Mouse (Mus musculus) thymus, postnatal 0 days (tissue): ENCODE results near the gene Luc7l3. TPM values are rescaled to one million over a fixed set of nuclear protein-coding genes. Genes with fewer than 3 reads are reported as not detected.

Experiments used
- DNase-seq: peaks from one replicate; pipeline ENCODE4 v3.0.0-alpha.2; 2015; ENCODE audit warnings: low spot score
- polyA plus RNA-seq: library from polyadenylated mRNA; unstranded; fragments of >200 nt; fragmentation: Nextera tagmentation; extraction: Ambion mirVana; gene quantifications from 2 replicates; pipeline ENCODE4 v1.2.1, GENCODE M21; 2015

Luc7l3 gene
- polyA plus RNA-seq = 124 and 132 TPM in 2 replicates

- DNase-seq = peak; percentile 96
Measured at GRCm38 (mm10) chr11:94321931-94322400, at the start of gene Luc7l3. Luc7l3 (minus strand) TSS chr11:94321988.

DNA sequence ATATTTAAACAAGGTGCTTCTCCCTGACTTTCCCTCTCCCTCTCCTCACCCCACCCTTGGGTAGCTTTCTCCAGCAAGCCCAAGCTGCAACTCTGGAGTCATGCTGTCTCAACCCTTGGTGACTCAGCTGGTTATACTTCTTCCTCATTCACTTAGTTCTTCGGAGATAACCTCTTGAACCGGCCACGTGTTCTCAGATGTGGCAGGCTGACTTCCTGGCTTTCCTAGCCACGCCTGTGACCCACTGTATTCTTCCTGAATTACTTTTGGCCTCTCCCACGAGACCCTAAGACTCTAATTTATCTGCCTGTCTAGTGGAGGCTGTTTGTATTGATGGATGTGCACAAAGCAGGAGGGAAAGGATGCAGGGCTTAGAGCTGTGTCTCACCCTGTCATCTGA lies 49.0 kb upstream of the Luc7l3 start:
- DNase-seq = peak; percentile 63

GRCm38 (mm10) chr11:94369981-94370380 lies 48.2 kb upstream of the Luc7l3 start:
- DNase-seq = no peak

- no peak for DNase-seq
Measured at GRCm38 (mm10) chr11:94365340-94365739, 43.6 kb upstream of the Luc7l3 start.

DNA sequence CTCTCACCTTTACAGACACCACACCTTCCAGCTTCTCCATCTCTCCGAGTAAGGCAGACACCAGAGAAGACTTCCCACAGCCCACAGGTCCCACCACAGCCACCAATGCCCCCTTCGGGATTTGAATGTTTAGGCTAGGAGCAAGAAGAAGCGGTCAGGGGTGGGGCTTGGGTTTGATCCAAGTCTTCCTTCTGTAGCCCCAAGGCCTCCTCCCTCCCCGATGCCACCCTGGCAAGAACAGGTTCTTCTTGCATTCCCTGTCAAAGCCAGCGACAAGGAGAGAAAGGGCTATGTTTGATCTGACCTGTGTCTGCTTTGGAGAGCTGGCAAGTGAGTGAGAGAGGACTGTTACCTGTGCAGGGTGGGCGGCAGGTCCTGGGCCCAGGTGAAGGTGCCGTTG lies 41.9 kb upstream of the Luc7l3 start:
- DNase-seq = no peak

- no peak for DNase-seq
Measured at GRCm38 (mm10) chr11:94362101-94362500, 40.3 kb upstream of the Luc7l3 start.

DNA sequence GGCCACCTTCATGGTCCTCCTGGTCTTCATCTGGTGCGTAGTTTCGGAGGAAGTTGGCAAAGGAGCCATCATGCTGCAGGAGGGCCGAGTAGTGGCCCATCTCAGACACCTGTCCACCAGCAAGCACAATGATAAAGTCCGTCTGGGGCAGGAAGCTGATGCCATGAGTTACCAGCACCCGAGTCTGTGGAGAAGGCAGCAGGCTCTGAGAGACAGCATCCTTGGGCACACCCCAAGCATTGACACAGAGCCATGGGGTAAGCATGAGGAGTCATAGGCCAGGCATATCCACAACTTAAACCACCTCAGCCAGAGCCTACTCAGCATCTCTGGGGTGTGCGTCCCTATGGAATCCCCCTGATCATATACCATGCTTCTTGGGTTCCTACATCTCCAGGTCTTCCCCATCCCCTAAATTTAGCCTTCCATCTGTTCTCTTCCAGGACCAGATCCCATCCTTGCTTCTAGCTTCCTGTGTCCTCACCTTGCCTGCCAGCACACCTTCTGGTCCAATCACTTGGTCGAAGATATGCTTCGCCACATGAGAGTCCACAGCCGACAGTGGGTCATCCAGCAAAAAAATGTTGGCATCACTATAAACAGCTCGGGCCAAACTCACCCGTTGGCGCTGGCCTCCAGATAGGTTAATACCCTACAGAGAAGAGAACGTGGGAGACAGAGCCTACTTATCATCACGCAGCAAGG lies 39.5 kb upstream of the Luc7l3 start:
- DNase-seq = no peak

DNA sequence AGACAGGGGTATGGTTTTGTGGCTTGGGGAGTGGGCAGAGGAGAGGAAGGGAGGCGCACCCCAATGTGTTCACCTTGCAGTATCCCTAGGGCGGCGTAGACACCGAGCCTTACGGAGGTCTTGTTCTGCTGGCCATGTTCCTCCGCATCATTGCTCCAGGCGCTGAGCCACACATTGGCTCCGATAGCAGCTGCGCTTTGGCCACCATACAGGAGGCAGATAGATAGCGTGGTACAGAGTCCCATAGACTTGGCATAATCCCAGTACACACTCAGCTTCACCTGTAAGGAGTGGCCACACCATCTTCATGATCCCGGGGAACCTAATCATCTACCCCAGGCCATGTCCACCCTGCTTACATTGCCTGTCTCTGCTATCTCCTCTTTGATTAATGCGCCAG lies 37.4 kb upstream of the Luc7l3 start:
- no peak for DNase-seq

- no peak for DNase-seq
Measured at GRCm38 (mm10) chr11:94355521-94356217, 33.9 kb upstream of the Luc7l3 start.

DNA sequence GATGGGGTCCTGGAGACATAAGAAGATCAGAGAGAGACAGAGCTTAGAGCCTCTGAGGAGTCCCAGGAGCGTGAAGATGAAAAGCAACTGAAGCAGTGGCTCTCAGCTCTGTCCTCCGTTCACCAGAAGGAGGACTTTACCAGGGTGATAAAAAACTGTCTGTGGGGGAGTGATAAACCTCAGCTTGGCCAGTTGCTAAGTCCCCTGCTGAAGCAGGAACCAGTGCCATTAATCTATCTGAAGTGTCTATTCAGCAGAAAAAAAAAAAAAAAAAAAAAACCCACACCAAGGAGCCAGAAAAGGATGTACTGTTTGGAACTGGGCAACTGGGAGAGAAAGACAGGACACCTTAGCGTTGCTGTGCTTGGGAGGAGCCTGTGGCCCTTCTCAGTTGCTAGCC lies 29.3 kb upstream of the Luc7l3 start:
- DNase-seq = no peak

GRCm38 (mm10) chr11:94350337-94350736 lies 28.5 kb upstream of the Luc7l3 start:
- no peak for DNase-seq

GRCm38 (mm10) chr11:94349839-94350238 lies 28.1 kb upstream of the Luc7l3 start:
- DNase-seq = no peak

GRCm38 (mm10) chr11:94347063-94347575 lies 25.3 kb upstream of the Luc7l3 start:
- no peak for DNase-seq

DNA sequence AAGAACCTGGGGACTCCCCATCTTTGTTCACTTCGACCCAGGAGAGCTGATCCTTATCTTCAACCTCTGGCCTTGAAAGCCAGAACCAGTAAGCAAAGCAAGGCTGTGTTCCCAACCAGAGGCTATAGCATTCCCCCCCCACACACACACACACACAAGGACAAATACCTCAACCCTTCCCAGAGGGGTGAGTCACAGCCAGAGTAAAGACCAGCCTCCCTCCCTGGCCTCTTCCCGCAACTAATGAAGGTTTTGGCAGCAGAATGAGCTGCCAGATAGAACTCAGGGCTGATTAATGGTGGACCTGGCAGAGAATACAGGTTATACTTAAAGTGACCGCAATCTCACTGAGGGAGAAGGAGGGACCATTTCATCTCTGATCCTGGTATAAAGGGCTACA lies 24.8 kb upstream of the Luc7l3 start:
- no peak for DNase-seq

DNA sequence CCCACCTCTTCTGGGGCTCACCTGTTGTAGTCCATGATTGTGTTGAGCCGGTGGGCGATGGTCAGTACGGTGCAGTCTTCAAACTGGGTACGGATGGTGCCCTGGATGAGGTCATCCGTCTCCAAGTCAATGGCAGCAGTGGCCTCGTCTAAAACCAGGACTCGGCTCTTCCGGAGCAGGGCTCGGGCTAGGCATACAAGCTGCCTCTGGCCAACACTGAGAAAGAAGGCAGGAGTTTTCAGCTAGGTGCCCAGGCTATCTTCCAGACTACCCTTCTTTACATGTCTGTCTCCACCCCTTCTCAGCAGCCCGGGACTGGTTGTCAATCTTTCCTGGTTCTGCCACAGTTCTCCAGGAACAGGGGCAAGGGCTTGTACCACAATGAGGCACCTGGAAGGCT lies 24.1 kb upstream of the Luc7l3 start:
- no peak for DNase-seq

GRCm38 (mm10) chr11:94344470-94344869 lies 22.7 kb upstream of the Luc7l3 start:
- no peak for DNase-seq

- peak; percentile 81 for DNase-seq
Measured at GRCm38 (mm10) chr11:94343955-94344358, 22.2 kb upstream of the Luc7l3 start.

DNA sequence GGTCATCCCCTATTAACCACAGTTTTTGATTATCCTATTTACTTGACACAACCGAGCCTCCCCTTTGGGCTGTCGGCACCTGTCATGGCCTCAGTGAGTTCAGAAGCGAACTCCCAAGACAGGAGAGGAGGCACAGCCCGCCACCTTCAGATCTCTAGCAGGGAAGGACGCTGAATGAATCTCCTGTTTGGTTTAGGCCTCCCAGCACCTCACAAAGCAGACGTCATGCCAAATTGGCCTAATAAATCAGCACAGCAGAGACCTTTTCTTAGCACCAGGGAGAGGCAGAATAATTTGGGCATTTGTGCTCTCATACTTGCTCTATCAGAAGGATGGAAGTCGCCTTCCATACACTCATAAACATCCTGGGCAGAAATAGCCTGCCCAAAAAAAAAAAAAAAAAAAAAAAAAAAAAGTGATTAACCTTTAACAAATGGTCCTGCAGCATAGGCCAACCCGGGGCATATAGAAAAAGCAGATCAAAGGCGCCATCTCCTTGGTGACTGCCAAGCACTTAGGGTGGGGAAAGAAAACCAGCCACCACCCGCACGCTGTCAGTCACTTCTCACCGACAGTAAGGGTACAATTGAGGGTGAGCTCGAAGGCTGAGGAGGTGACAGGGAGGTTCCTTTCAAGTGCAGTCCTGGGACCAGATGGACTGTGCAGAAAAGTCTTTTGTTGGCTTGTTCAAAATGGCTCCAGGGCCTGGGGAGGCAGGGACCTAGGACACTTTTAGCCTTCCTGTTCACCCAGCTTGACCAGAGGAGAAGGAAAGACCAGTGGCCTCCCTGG lies 20.5 kb upstream of the Luc7l3 start:
- DNase-seq = no peak

DNA sequence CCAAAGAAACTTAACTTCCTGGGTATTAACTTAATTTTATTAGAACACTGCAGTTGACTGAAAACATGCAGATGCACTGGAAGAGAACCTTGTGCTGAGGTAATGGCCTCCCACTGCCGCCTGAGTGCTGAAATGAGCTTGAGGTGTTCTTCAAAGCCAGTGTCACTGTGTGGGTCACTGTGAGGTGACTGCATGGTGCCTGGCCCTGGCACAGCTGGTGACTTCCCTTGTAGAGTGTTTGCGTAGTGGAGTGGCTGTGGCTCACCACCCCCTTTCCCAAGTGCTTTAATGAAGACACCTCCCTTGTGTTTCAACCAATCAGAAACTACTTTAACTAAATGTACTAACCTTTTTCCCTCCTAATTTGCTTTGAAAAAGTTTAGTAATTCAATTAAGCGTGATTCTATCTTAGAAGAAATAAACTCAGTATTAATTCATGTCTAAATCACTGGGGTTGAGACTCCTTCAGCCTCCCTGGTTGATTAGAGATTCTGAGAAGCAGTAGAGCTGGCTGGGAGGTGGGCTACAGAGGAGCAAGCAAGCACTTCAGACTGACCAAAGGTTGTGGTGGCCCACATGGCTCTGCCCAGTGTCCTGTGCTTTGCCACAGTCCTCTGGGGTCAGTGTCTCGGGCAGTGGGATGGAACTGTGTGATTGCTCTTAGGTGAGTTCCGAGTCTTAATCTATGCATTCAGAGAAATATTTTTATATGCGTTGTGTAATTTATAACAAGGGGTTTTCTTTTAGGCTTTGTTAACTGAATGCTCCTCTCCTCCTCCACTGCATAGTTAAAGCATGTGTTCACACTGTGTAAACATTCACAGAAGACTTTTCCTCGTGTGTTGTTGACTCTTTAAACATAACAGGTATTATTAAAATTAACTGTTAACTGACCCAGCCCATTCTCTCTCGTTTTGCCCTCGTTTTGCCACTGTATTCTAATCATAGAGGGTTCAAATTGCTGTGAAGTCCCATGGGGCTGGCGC lies 19.5 kb upstream of the Luc7l3 start:
- no peak for DNase-seq

DNA sequence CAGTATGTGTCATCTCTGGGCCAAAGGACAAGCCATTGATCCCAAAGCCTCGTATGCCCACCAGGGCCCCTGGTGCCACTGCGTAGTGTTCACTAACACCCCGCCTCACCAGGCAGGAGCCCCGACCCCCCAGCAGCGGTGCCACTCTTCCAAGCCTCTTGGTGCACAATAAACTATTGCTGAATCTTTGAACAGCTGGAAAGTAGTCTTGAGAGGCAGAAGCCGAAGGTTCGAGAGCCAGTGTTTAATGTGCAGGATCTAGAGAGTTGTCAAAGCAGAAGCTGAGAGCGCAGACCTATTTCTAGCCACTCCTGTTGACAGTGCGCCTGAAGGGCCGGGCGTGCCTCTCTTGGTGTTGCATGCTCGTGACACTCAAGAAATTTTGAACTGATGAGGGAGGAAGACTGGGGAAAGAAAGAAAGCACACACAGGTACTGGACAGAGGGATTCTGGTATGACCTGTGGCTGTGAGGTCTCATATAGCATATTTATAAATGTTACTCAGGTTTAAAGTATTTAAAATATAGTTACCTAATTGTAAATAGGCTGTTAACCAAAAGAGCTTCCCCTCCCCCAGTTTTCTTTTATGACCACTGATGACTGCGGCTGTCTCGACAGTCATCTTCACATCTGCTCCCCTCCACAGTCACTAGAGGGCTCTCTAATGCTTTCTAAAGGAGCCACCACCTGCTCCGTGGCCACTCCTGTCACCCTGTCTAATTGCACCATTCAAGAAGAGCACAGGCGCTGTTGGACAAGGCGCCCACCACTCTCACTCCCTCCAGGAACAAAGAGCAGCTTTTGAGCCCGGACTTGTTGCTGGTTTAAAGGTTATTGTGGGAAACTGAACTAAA lies 18.2 kb upstream of the Luc7l3 start:
- DNase-seq = peak; percentile 72
